Comparison of ENCODE assay signal across 21 mouse cellular contexts in the genomic region with DNA sequence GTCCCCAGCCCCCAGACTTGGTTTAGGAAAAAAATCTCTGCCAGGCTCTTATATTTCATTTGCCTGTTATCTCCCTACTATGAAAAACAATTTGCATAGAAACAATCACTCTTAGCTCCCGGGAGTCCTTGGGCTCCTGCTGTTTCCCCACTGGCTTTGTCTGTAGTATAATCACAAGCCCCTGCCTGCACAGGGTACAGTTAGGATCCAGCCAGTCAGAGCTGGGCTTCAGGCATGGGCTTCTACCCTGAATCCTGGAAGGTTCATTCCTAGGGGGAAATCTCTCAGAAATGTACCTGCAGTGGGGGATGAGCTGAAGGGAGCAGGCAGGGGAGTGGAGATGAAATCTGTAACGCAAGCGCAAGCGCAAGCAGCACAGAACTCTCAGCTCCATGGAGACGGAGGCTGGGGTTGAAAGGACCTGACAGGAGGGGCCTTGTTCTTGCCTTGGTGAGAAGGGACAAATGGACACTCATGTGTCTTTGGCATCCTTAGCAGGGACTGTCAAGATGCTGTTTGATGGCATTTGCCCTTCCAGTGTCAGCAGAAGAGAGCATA. TPM values are rescaled to one million over a fixed set of nuclear protein-coding genes. Genes with fewer than 3 reads are reported as not detected.
A peak's percentile ranks its signal among the peaks of the same experiment; 100 is the strongest.
DNase-seq lines count a peak whose midpoint lies in the region; ATAC-seq lines count a peak whose summit lies in the region.
"Had no signal": no experiment of that assay in that cellular context is flagged by ENCODE, and none has a peak within 500 bp of the region (broad histone marks: within the 10 kb centered on the region; RNA-seq: fewer than 3 reads in every experiment).

No protein-coding gene starts in this region.

- no peak for DNase-seq in embryonic facial prominence, embryonic 10.5 days (ENCODE audit: low spot score)
- DNase-seq in midbrain, embryonic 14.5 days = peak; percentile 66
- peak; percentile 48 for DNase-seq in retina, postnatal 1 day
- DNase-seq in adipocyte (ENCODE audit: low spot score) = no peak
- DNase-seq in frontal cortex, postnatal 14 days (ENCODE audit: low spot score in 2 of 2) = no peak
- DNase-seq: adrenal gland, postnatal 36 days; cerebellum, postnatal 10 days; gastrocnemius, postnatal 14 days; heart, postnatal 36 days; kidney, postnatal 10 days; left cerebral cortex, postnatal 4 days had no signal

- 42% methylated on average over 5 of the region's 5 CpGs for WGBS in embryonic facial prominence, embryonic 13.5 days
- WGBS in embryonic facial prominence, embryonic 10.5 days = 47% methylated on average over 5 of the region's 5 CpGs
- WGBS in hindbrain, embryonic 13.5 days = 16% methylated on average over 5 of the region's 5 CpGs
- WGBS in midbrain, embryonic 14.5 days = 14% methylated on average over 5 of the region's 5 CpGs

- no peak overlapping the region for H3K4me3 ChIP-seq in embryonic facial prominence, embryonic 13.5 days
- no peak overlapping the region for H3K4me3 ChIP-seq in embryonic facial prominence, embryonic 10.5 days
- H3K4me3 ChIP-seq in hindbrain, embryonic 13.5 days = no peak overlapping the region
- no peak overlapping the region for H3K4me3 ChIP-seq in midbrain, embryonic 14.5 days (replicated peaks; ENCODE audit: low read depth, low read length)
- H3K4me3 ChIP-seq: embryonic facial prominence, embryonic 12.5 days; liver, embryonic 12.5 days; lung, embryonic 15.5 days; myocyte; stomach, embryonic 15.5 days had no signal

- H3K9ac ChIP-seq in embryonic facial prominence, embryonic 13.5 days = 0 out of 2 replicates have a peak overlapping the region, but pooled peaks have one; percentile 32
- H3K9ac ChIP-seq in hindbrain, embryonic 13.5 days = peak overlapping the region; percentile 31; the same call in 1 of the 2 replicates
- H3K9ac ChIP-seq in midbrain, embryonic 14.5 days (replicated peaks; ENCODE audit: low read length) = no peak overlapping the region; the same call in 1 of the 2 replicates
- H3K9ac ChIP-seq: embryonic facial prominence, embryonic 12.5 days; liver, embryonic 12.5 days; lung, embryonic 15.5 days; stomach, embryonic 15.5 days had no signal

- H3K27ac ChIP-seq in embryonic facial prominence, embryonic 13.5 days = no peak overlapping the region
- H3K27ac ChIP-seq in embryonic facial prominence, embryonic 10.5 days (replicated peaks) = no peak overlapping the region
- H3K27ac ChIP-seq in hindbrain, embryonic 13.5 days = peak overlapping the region; percentile 83
- H3K27ac ChIP-seq in midbrain, embryonic 14.5 days (replicated peaks; ENCODE audit: low read depth, low read length) = peak overlapping the region; percentile 73
- H3K27ac ChIP-seq: embryonic facial prominence, embryonic 12.5 days; liver, embryonic 12.5 days; lung, embryonic 15.5 days; stomach, embryonic 15.5 days had no signal

- ATAC-seq in embryonic facial prominence, embryonic 13.5 days (ENCODE audit: insufficient number of reproducible peaks, insufficient read depth, low FRiP score, low TSS enrichment, low read depth) = no peak
- peak; percentile 81; the same call in 1 of the 2 replicates for ATAC-seq in hindbrain, embryonic 13.5 days (ENCODE audit: low FRiP score)
- peak; percentile 74; the same call in 1 of the 2 replicates for ATAC-seq in midbrain, embryonic 14.5 days (ENCODE audit: low FRiP score, low TSS enrichment)
- ATAC-seq in monocyte, adult 5-6 weeks (replicated peaks; ENCODE audit: insufficient number of reproducible peaks, low FRiP score, low TSS enrichment, poor library complexity, severe bottlenecking) = no peak
- ATAC-seq: intestine, postnatal 0 days; liver, embryonic 12.5 days had no signal

- peaks cover 3% of the 10 kb centered on the region; the same call in 1 of the 2 replicates for H3K9me3 ChIP-seq in embryonic facial prominence, embryonic 13.5 days
- H3K9me3 ChIP-seq in embryonic facial prominence, embryonic 10.5 days = no peaks in the 10 kb centered on the region; the same call in 1 of the 2 replicates
- H3K9me3 ChIP-seq in hindbrain, embryonic 13.5 days = no peaks in the 10 kb centered on the region
- H3K9me3 ChIP-seq in midbrain, embryonic 14.5 days (ENCODE audit: control insufficient read depth, low read length) = no peaks in the 10 kb centered on the region
- H3K9me3 ChIP-seq: embryonic facial prominence, embryonic 12.5 days; liver, embryonic 12.5 days; lung, embryonic 15.5 days; stomach, embryonic 15.5 days had no signal

- H3K4me2 ChIP-seq in embryonic facial prominence, embryonic 13.5 days = no peak overlapping the region
- H3K4me2 ChIP-seq in hindbrain, embryonic 13.5 days = 0 out of 2 replicates have a peak overlapping the region, but pooled peaks have one; percentile 18
- peak overlapping the region; percentile 21; the same call in 1 of the 2 replicates for H3K4me2 ChIP-seq in midbrain, embryonic 14.5 days (ENCODE audit: low read length)
- H3K4me2 ChIP-seq: embryonic facial prominence, embryonic 12.5 days; liver, embryonic 12.5 days; lung, embryonic 15.5 days; stomach, embryonic 15.5 days had no signal

- peaks cover 18% of the 10 kb centered on the region for H3K4me1 ChIP-seq in embryonic facial prominence, embryonic 13.5 days
- peaks cover 15% of the 10 kb centered on the region for H3K4me1 ChIP-seq in embryonic facial prominence, embryonic 10.5 days
- H3K4me1 ChIP-seq in hindbrain, embryonic 13.5 days (replicated peaks) = peaks cover 39% of the 10 kb centered on the region
- peaks cover 34% of the 10 kb centered on the region for H3K4me1 ChIP-seq in midbrain, embryonic 14.5 days (ENCODE audit: control insufficient read depth, insufficient read depth, low read length)
- H3K4me1 ChIP-seq: liver, embryonic 12.5 days; stomach, embryonic 15.5 days had no signal

- H3K27me3 ChIP-seq in embryonic facial prominence, embryonic 13.5 days = no peaks in the 10 kb centered on the region
- no peaks in the 10 kb centered on the region for H3K27me3 ChIP-seq in embryonic facial prominence, embryonic 10.5 days (replicated peaks; ENCODE audit: low read depth, poor library complexity, severe bottlenecking)
- no peaks in the 10 kb centered on the region for H3K27me3 ChIP-seq in hindbrain, embryonic 13.5 days
- H3K27me3 ChIP-seq in midbrain, embryonic 14.5 days (ENCODE audit: control insufficient read depth, insufficient read depth, low read length) = no peaks in the 10 kb centered on the region
- H3K27me3 ChIP-seq: CH12.LX; embryonic facial prominence, embryonic 12.5 days; liver, embryonic 12.5 days; stomach, embryonic 15.5 days had no signal

- H3K36me3 ChIP-seq in embryonic facial prominence, embryonic 13.5 days = no peaks in the 10 kb centered on the region
- no peaks in the 10 kb centered on the region for H3K36me3 ChIP-seq in embryonic facial prominence, embryonic 10.5 days (replicated peaks)
- H3K36me3 ChIP-seq in hindbrain, embryonic 13.5 days = no peaks in the 10 kb centered on the region
- no peaks in the 10 kb centered on the region for H3K36me3 ChIP-seq in midbrain, embryonic 14.5 days (ENCODE audit: control insufficient read depth, insufficient read depth, low read length)
- H3K36me3 ChIP-seq: embryonic facial prominence, embryonic 12.5 days; liver, embryonic 12.5 days; lung, embryonic 15.5 days; stomach, embryonic 15.5 days had no signal

RNA-seq across cellular contexts. Expression of a gene that starts 33.7 kb away (rescaled TPM):
- 2.4 and 3.1 TPM in 2 replicates for polyA plus RNA-seq in embryonic facial prominence, embryonic 13.5 days (2015; fragmentation: Nextera tagmentation; extraction: Ambion mirVana)
- 1.1 and 1.3 TPM in 2 replicates for polyA plus RNA-seq in embryonic facial prominence, embryonic 10.5 days (2016; fragmentation: Nextera tagmentation; extraction: Ambion mirVana)
- 6.8 and 7.3 TPM in 2 replicates for polyA plus RNA-seq in hindbrain, embryonic 13.5 days (2015; fragmentation: Nextera tagmentation; extraction: Ambion mirVana)
- 23.0 and 23.4 TPM in 2 replicates for polyA plus RNA-seq in midbrain, embryonic 14.5 days (2014; fragmentation: Nextera tagmentation; extraction: Ambion mirVana)
- total RNA-seq in monocyte, adult 5-6 weeks (2017) = 16.6 to 34.4 TPM (median 24.1 TPM) in 3 replicates
- polyA plus RNA-seq: myocyte had no signal

Comparison
In these comparisons a context has a peak if more than half of its experiments do, and no peak if none do; other contexts are left out.
1. ATAC-seq: peak in hindbrain, embryonic 13.5 days (single experiment) and midbrain, embryonic 14.5 days (single experiment); none in embryonic facial prominence, embryonic 13.5 days (single experiment) and monocyte, adult 5-6 weeks (single experiment).
2. H3K27ac ChIP-seq: peak in hindbrain, embryonic 13.5 days (single experiment) and midbrain, embryonic 14.5 days (single experiment); none in embryonic facial prominence, embryonic 13.5 days (single experiment) and embryonic facial prominence, embryonic 10.5 days (single experiment).
3. DNase-seq: peak in midbrain, embryonic 14.5 days (single experiment) and retina, postnatal 1 day (single experiment); none in embryonic facial prominence, embryonic 10.5 days (single experiment), adipocyte (single experiment) and frontal cortex, postnatal 14 days (0 of 2).